Mouse (Mus musculus) liver, adult 2 months (tissue): ENCODE measurements around the gene Gm9639.
"Not testable (repeated sequence)": the region's sequence is repeated elsewhere in the genome, so short reads cannot be mapped to it uniquely, and the experiment has no call there.

Experiments used
- CTCF ChIP-seq: fragments of 200-500 bp; IDR thresholded peaks from 2 replicates; pipeline ENCODE4 v1.5.1; 2011; ENCODE audit warnings: low read depth, low read length, control low read depth
- POLR2A ChIP-seq: fragments of 200-500 bp; IDR thresholded peaks from 2 replicates; pipeline ENCODE4 v1.6.1; 2011; ENCODE audit warnings: low read length, control low read depth; ENCODE audit not compliant: insufficient read depth; ENCODE audit errors: extremely low read depth

DNA sequence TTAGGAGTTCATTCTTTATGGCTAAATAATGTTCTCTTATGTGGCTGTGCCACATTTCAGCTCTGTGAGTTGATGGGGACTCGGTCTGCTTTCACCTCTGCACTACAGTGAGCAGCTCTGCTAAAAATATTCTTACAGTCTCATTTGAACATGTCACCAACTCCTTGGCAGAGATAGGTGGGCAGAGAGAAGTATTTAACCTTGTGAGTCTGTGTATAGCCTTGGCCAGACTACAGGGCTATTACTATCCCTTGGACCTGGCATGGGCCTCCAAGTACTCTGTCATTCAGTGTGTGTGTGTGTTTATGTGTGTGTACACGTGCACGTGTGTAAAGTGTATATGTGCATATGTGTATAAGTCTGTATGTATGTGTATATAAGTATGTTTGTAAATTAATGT, 11.5 kb downstream of the Gm9639 start:
- TF ChIP-seq CTCF, POLR2A: not testable (repeated sequence)
